Mouse (Mus musculus) forebrain, embryonic 14.5 days (tissue): Measurements from ENCODE around the gene Kcnq5. TPM values are rescaled to one million over a fixed set of nuclear protein-coding genes. Genes with fewer than 3 reads are reported as not detected.

Experiments used
- ATAC-seq: fragments of 200-750 bp; cut with Nextera tagmentation; 2 replicates; pipeline ENCODE4 v1.8.0; 2017; ENCODE audit warnings: mild to moderate bottlenecking, moderate library complexity
- DNase-seq: peaks from one replicate; pipeline ENCODE4 v3.0.0-alpha.2; 2015; ENCODE audit warnings: low spot score
- H3K27ac ChIP-seq: fragments of 300-500 bp; sonication (generic); 2 replicates; pipeline ENCODE4 v1.5.1; 2014; ENCODE audit warnings: low read depth, mild to moderate bottlenecking, control low read depth, low read length, moderate library complexity
- H3K27me3 ChIP-seq: fragments of 300-500 bp; sonication (generic); replicated peaks from 2 replicates; pipeline ENCODE4 v1.6.1; 2014; ENCODE audit warnings: low read length, control low read depth, mixed read lengths; ENCODE audit not compliant: control insufficient read depth, insufficient read depth
- H3K36me3 ChIP-seq: fragments of 300-500 bp; sonication (generic); 2 replicates; pipeline ENCODE4 v1.6.1; 2014; ENCODE audit warnings: low read length, control low read depth; ENCODE audit not compliant: control insufficient read depth, insufficient read depth
- H3K4me1 ChIP-seq: fragments of 300-500 bp; sonication (generic); 2 replicates; pipeline ENCODE4 v1.6.1; 2014; ENCODE audit warnings: antibody characterized with exemption, low read length, control low read depth; ENCODE audit not compliant: control insufficient read depth, insufficient read depth
- H3K4me2 ChIP-seq: fragments of 300-500 bp; sonication (generic); 2 replicates; pipeline ENCODE4 v1.6.1; 2014; ENCODE audit warnings: mild to moderate bottlenecking, control low read depth, low read length
- H3K4me3 ChIP-seq: fragments of 300-500 bp; sonication (generic); 2 replicates; pipeline ENCODE4 v1.5.1; 2014; ENCODE audit warnings: low read depth, low read length, control low read depth
- H3K9ac ChIP-seq: fragments of 300-500 bp; sonication (generic); 2 replicates; pipeline ENCODE4 v1.6.1; 2014; ENCODE audit warnings: mild to moderate bottlenecking, low read length, control low read depth, moderate library complexity
- H3K9me3 ChIP-seq: fragments of 300-500 bp; sonication (generic); replicated peaks from 2 replicates; pipeline ENCODE4 v1.6.1; 2016; ENCODE audit warnings: low read length, control low read depth, mixed read lengths; ENCODE audit not compliant: control insufficient read depth
- WGBS: fragments of 180-500 bp; shearing (Covaris S2); extraction: QIAGEN DNeasy Blood & Tissue Kit; methylation state at CpG from one replicate; pipeline ENCODE4 v1.1.7; 2014; 5-methylcytosine and 5-hydroxymethylcytosine counted together
- polyA plus RNA-seq: library from polyadenylated mRNA; unstranded; fragments of >200 nt; fragmentation: Nextera tagmentation; extraction: Ambion mirVana; gene quantifications from 2 replicates; pipeline ENCODE4 v1.2.1, GENCODE M21; 2014

Gene Kcnq5
- polyA plus RNA-seq, 1 experiment from 2014 or later, result 0.93 TPM

DNA sequence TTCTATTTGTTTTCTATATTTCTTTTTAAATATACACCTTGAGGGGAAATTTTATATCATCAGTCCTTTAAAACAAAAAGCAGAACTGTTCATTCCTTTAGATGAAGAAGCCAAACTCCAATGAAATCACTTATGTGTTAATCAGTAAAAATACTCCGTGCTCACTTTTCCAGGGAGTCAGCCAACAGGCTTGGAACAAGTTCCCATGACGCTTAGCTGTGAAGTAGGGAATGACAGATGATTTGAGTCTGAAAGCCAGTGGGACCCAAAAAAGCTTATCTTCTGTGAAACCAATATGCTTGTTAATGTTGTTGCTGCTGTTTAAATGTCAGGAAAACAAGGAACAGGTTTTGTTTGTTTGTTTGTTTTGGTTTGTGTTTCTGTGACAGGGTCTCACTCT, 326.3 kb downstream of the Kcnq5 start:
- ATAC-seq, result no peak

GRCm38 (mm10) chr1:21634013-21634412, 327.7 kb downstream of the Kcnq5 start:
- ATAC-seq, result no peak
- Histone ChIP-seq H3K4me1 (no peaks in the 10 kb centered on the region), H3K9ac (no peak overlapping the region)

More for the DNA sequence above, 326.3 kb downstream of the Kcnq5 start:
- no peak overlapping the region for H3K4me3 ChIP-seq
- H3K36me3 ChIP-seq, result no peaks in the 10 kb centered on the region
- H3K27me3 ChIP-seq, result no peaks in the 10 kb centered on the region
- no peak overlapping the region for H3K4me2 ChIP-seq
- WGBS, result 72% methylated on average over 2 of the region's 2 CpGs
- no peaks in the 10 kb centered on the region for H3K9me3 ChIP-seq
- DNase-seq, result peak; percentile 61
- no peak overlapping the region for H3K27ac ChIP-seq
- H3K9ac ChIP-seq, result no peak overlapping the region
- no peaks in the 10 kb centered on the region for H3K4me1 ChIP-seq

GRCm38 (mm10) chr1:21622455-21622854, 339.3 kb downstream of the Kcnq5 start:
- H3K4me1 ChIP-seq, result no peaks in the 10 kb centered on the region
- 92% methylated on average over 2 of the region's 2 CpGs for WGBS
- H3K36me3 ChIP-seq, result no peaks in the 10 kb centered on the region
- no peak overlapping the region for H3K4me3 ChIP-seq
- no peak for DNase-seq
- ATAC-seq, result no peak
- no peak overlapping the region for H3K9ac ChIP-seq
- H3K4me2 ChIP-seq, result no peak overlapping the region
- no peaks in the 10 kb centered on the region for H3K9me3 ChIP-seq
- no peaks in the 10 kb centered on the region for H3K27me3 ChIP-seq
- H3K27ac ChIP-seq, result no peak overlapping the region

More at GRCm38 (mm10) chr1:21634013-21634412, 327.7 kb downstream of the Kcnq5 start:
- no peaks in the 10 kb centered on the region for H3K27me3 ChIP-seq
- no peak overlapping the region for H3K27ac ChIP-seq
- no peaks in the 10 kb centered on the region for H3K9me3 ChIP-seq
- no peak for DNase-seq
- H3K4me2 ChIP-seq, result no peak overlapping the region
- H3K36me3 ChIP-seq, result no peaks in the 10 kb centered on the region
- WGBS, result 71% methylated on average over 1 of the region's 1 CpGs
- H3K4me3 ChIP-seq, result no peak overlapping the region

DNA sequence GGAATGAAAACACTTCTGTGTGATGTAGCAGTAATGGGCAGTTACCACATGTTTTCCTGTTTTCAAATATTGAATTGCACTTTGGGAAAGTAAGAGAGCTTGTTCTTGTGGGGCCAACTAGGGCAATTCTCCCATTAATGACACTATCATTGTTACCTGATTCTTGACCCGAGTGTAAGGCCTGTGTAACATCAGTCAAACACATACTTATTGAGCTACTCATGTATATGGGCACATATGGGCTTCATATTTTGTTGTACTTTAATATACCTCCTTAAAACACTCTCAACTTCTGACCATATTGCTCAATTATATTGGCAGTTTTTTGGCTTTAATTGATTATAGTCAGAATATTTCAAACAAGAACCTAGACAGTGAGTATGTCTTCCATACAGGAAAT, 339.7 kb downstream of the Kcnq5 start:
- H3K27ac ChIP-seq, result no peak overlapping the region
- H3K27me3 ChIP-seq, result no peaks in the 10 kb centered on the region
- no peaks in the 10 kb centered on the region for H3K9me3 ChIP-seq
- no peaks in the 10 kb centered on the region for H3K4me1 ChIP-seq
- no peak overlapping the region for H3K4me2 ChIP-seq
- no peak for ATAC-seq
- no peak overlapping the region for H3K4me3 ChIP-seq
- no peaks in the 10 kb centered on the region for H3K36me3 ChIP-seq
- DNase-seq, result no peak
- 81% methylated on average over 1 of the region's 1 CpGs for WGBS
- H3K9ac ChIP-seq, result no peak overlapping the region

DNA sequence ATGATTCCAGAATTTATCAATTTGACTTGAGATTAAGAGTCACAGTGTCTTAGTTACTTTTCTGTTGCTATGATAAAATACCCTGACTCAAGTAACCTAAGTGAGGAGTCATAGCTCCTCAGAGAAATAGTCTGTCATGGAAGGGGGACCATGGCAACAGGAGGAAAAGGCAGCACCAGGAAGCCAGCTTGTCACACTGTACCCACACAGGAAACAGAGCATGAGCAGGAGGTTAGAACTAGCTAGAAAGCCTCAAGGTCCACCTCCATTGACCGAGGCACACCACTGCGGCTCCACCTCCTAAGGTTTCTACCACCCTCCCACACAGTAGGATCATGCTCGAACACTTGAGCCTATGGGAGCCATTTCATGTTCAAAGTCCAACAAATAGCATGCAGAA, 343.0 kb downstream of the Kcnq5 start:
- Histone ChIP-seq H3K9ac (no peak overlapping the region), H3K36me3 (no peaks in the 10 kb centered on the region), H3K27ac (no peak overlapping the region), H3K4me3 (no peak overlapping the region), H3K4me2 (no peak overlapping the region), H3K27me3 (no peaks in the 10 kb centered on the region), H3K9me3 (no peaks in the 10 kb centered on the region), H3K4me1 (0 out of 2 replicates have a peak, but pooled peaks cover 2% of the 10 kb centered on the region)
- WGBS, result 93% methylated on average over 3 of the region's 3 CpGs
- ATAC-seq (no peak), DNase-seq (no peak)

DNA sequence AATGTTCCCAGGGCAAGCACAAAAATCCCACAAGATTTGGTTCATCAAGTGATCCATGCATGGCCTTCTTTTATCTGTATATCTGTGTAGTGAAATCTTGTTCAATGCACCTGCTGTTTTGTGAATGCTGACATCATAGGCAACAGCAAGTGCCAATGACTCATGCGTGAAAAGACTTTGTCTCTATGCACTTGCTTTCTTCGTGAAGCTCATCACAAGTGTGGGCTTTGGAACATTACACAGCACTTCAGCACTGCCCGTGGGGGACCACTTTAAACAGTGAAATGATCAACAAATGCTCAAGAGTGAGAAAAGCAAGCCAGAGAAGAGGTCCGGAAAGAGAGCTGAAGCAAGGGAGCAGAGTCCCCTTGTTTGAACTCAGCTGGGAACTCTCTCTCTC, 345.1 kb downstream of the Kcnq5 start:
- H3K9me3 ChIP-seq, result no peaks in the 10 kb centered on the region
- H3K27me3 ChIP-seq, result no peaks in the 10 kb centered on the region
- no peak overlapping the region for H3K27ac ChIP-seq
- H3K4me3 ChIP-seq, result no peak overlapping the region
- no peaks in the 10 kb centered on the region for H3K36me3 ChIP-seq
- 37% methylated on average over 4 of the region's 4 CpGs for WGBS
- no peak overlapping the region for H3K4me2 ChIP-seq
- 0 out of 2 replicates have a peak, but pooled peaks cover 2% of the 10 kb centered on the region for H3K4me1 ChIP-seq
- DNase-seq (no peak), ATAC-seq (no peak)
- H3K9ac ChIP-seq, result no peak overlapping the region

- no peak overlapping the region for H3K4me2 ChIP-seq
Measured at GRCm38 (mm10) chr1:21613933-21614332, 347.8 kb downstream of the Kcnq5 start.

DNA sequence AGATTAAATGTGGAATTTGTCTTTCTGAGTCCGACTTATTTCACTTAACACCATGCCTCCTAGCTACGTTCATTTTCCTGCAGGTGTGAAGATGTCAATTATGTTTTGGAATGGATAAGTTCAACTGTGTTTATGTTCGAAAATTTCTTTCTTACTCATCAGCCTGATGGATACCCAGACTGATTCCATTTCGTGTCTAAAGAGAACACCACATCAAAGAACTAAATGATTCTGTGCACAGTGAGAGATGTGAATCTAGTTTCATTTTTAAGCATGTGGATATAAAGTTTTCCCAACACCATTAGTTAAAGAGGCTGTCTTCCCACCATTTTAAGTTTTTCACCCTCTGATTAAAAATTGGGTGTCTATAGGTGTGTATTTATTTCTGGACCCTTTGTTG, 357.7 kb downstream of the Kcnq5 start:
- 83% methylated on average over 4 of the region's 4 CpGs for whole genome bisulfite sequencing
- no peaks in the 10 kb centered on the region for H3K9me3 ChIP-seq
- H3K27ac ChIP-seq, result no peak overlapping the region
- no peak for DNase-seq
- no peak overlapping the region for H3K9ac ChIP-seq
- no peaks in the 10 kb centered on the region for H3K36me3 ChIP-seq
- H3K4me2 ChIP-seq, result no peak overlapping the region
- no peak overlapping the region for H3K4me3 ChIP-seq
- no peaks in the 10 kb centered on the region for H3K27me3 ChIP-seq
- no peaks in the 10 kb centered on the region for H3K4me1 ChIP-seq
- no peak for ATAC-seq

More at GRCm38 (mm10) chr1:21613933-21614332, 347.8 kb downstream of the Kcnq5 start:
- WGBS, result 77% methylated on average over 2 of the region's 2 CpGs
- DNase-seq (no peak), ATAC-seq (no peak)
- H3K9ac ChIP-seq, result no peak overlapping the region
- no peaks in the 10 kb centered on the region for H3K27me3 ChIP-seq
- H3K4me1 ChIP-seq, result 0 out of 2 replicates have a peak, but pooled peaks cover 2% of the 10 kb centered on the region
- no peaks in the 10 kb centered on the region for H3K9me3 ChIP-seq
- no peak overlapping the region for H3K4me3 ChIP-seq
- no peak overlapping the region for H3K27ac ChIP-seq
- H3K36me3 ChIP-seq, result no peaks in the 10 kb centered on the region

DNA sequence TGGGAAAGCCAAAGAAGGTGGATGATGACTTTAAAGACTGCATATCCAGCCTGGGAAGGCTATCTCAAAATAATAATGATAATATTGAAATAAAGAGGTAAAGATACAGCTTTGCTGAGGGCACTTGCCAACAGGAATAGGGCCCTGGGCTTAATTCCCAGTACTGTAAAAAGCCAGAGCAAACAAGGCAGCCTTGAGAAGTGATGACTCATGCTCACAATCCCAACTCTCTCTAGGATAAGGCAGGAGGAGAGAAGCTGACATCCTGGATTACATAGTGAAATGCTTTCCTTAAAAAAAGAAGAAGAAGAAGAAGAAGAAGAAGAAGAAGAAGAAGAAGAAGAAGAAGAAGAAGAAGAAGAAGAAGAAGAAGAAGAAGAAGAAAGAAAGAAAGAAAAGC, 359.2 kb downstream of the Kcnq5 start:
- DNase-seq, result no peak
- Histone ChIP-seq H3K4me3 (no peak overlapping the region), H3K4me2 (no peak overlapping the region), H3K4me1 (no peaks in the 10 kb centered on the region), H3K36me3 (no peaks in the 10 kb centered on the region), H3K9me3 (no peaks in the 10 kb centered on the region), H3K9ac (no peak overlapping the region), H3K27me3 (no peaks in the 10 kb centered on the region), H3K27ac (no peak overlapping the region)
- no peak for ATAC-seq
